Mouse (Mus musculus) megakaryocyte, embryonic 14.5 days (primary cell): Measurements from ENCODE around the gene Ippk.

Experiments
- FLI1 ChIP-seq: IDR thresholded peaks from 2 replicates; pipeline ENCODE4 v1.6.1; 2012; ENCODE audit warnings: low read length, inconsistent platforms, mixed read lengths
- GATA1 ChIP-seq: IDR thresholded peaks from 3 replicates; pipeline ENCODE4 v1.6.1; 2012; ENCODE audit warnings: mixed read lengths, low read length, inconsistent platforms, borderline replicate concordance

DNA sequence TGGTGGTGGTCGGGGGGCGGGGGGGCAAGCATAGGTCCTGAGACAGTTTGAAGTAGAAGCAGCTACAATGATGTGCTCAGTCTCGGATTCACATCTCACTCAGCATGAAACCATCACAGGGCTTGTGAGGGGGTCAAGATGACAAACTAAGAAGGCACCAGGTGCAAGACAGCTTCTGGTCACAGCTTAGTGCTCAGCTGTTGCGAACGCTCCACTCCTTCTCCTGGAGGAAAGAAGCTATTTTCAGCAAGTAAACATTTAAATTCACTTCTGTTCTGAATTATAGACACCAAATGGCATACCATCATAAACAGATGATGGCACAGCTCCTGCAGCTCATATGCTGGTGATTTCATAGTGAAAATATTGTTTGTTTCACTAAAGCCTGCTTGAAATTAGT is 64.3 kb downstream of the Ippk start:
- TF ChIP-seq GATA1 (no peak), FLI1 (no peak)
